Mouse (Mus musculus): ENCODE results near the gene Lgals9. TPM values are rescaled to one million over a fixed set of nuclear protein-coding genes. Genes with fewer than 3 reads are reported as not detected.
"Not testable (repeated sequence)": the region's sequence is repeated elsewhere in the genome, so short reads cannot be mapped to it uniquely, and the experiment has no call there.

Gene Lgals9
- total RNA-seq, 2 experiments from 2014 or later, result 6.6 to 10.1 TPM

DNA sequence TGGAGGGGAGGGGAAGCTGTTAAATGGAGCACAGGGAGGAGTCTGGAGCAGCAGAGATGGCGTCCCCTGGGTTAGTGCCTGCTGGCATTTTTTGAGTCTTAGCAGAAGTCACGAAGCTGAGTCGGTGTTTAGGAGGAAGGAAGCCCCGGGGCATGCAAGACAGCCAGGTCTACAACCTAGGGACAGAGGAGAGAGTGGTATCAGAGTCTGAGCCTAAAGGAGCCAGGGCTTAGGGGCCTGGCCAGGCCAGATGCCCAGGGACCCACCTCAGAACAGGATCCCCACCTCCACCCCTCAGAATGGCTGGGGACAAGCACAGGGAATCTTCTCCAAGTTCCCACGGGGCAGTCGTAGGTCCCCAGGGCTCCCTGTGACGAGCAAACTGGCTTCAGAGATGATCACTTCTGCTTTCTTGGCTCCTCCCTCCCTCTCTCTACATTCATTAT is 32.4 kb upstream of the Lgals9 start:
- intact Hi-C loops (cut with DNase I), result no loop called here

DNA sequence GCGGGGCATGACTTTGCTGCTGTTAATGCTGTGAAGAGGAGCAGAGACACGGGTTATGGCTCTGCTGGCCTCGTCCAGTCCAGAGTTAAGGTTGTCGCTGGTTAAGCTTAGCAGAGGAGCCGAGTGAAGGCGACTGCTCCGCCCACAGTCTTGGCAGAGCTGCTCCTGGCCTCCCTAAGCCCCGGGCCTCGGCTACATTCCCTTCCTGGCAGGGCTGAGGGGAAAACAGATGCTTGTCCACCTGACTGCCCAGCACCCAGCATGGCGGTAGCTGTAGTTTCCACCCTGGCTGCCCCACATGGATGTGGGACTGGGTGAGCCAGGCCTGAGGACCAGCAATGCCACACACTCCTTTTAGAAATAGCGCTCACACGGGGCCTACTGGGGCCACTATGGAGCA is 31.5 kb upstream of the Lgals9 start:
- intact Hi-C loops (cut with DNase I), result no loop called here
- peak; percentile 82 for DNase-seq

More for the DNA sequence above, 32.4 kb upstream of the Lgals9 start:
- TF ChIP-seq CTCF (IDR thresholded peaks at IDR 0.05), result no peak
- DNase-seq, result no peak
- Histone ChIP-seq H3K4me3 (no peak overlapping the region), H3K27ac (peak overlapping the region; percentile 62)

DNA sequence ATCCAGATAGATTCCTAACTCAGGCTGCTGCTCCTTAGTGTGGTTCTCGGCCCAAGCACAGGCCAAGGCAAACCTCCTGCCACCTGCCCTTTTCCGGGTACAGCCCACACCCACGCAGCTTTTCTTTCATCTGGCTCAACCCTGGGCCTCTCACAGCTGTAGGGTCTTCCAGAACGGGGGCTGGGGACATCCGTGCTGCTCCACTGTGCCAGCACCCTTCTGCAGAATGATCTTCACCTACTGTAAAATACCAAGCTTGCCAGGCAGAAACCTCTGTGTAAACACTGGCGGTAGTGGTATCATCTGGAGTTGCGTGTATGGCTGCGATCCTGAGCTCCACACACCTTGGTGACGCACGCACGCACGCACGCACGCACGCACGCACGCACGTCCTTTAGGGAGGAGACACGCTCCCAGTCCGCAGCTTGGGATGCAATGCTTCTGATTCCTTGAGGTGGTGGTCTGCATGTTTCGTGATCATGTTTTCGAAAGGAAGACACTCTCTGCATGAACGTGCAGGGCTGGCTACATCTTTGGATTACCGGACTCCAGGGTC is 31.0 kb upstream of the Lgals9 start:
- intact Hi-C loops (cut with DNase I), result no loop called here
- no peak for DNase-seq
- H3K4me3 ChIP-seq, result no peak overlapping the region
- no peak for TF ChIP-seq CTCF (IDR thresholded peaks at IDR 0.05)
- H3K27ac ChIP-seq, result no peak overlapping the region

More for the DNA sequence above, 31.5 kb upstream of the Lgals9 start:
- no peak for TF ChIP-seq CTCF (IDR thresholded peaks at IDR 0.05)
- Histone ChIP-seq H3K27ac (peak overlapping the region; percentile 62), H3K4me3 (no peak overlapping the region)

DNA sequence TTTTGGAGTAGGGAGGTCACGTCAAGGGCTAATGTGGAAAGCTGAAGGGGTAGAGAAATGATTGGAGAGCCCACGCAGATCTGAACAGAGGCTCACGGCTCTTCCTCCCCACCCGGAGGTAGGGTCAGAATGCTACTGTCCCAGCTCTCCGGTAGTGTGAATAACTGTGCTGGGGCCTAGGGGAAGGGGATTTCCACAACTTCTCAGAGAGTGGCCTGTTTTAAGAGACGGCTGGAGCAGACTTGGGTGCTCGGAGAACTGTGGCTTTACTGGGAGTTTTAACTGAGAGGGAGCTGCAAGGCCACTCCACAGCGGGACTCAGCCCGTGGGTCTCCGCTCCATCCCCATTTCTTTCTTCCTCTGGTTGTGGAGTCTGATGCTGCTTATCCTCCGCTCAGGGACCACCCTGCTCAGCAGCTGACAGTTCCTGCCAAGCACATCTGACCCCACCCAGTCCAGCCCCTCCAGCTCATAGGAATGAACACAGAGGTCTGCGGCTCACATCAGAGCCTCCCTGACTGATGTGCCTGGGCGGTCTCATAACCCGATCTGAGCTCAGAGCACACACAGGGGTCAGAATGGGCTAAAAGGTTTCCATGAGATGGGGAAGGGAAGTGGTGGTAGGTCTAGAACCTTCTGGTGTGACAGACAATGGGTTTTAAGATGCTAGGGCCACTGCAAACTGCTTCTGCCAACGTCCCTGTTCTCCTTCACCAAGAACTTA is 30.0 kb upstream of the Lgals9 start:
- Histone ChIP-seq H3K27ac (peak overlapping the region; percentile 17; the same call in 1 of the 2 replicates), H3K4me3 (no peak overlapping the region)
- DNase-seq, result no peak
- TF ChIP-seq CTCF (IDR thresholded peaks at IDR 0.05), result no peak
- intact Hi-C loops (cut with DNase I), result loop anchor here (5.0 kb wide), 1 partner anchor 47 kb away; no protein-coding TSS in a partner anchor

DNA sequence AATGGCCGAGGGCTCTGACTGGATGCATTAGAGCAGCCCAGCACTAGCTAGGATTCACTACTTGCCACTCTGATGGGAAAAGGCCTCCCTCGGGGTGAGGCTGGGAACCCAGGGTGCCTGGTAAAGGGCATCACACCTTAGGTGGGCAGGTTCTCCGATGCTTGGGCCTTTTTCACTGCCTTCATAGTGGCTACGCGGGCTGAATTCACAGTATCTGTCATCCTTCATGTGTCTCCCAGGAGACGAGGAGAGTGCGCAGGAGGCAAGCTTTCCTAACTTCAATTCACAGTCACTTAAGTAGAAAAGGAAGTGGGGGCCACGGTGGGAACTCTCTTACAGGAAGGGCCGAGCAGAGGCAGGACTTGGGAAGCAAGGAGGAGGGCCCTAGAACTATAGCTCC is 29.1 kb upstream of the Lgals9 start:
- intact Hi-C loops (cut with DNase I), result loop anchor here (5.0 kb wide), 1 partner anchor 47 kb away; no protein-coding TSS in a partner anchor
- H3K27ac ChIP-seq, result peak overlapping the region; percentile 24; the same call in 1 of the 2 replicates
- no peak overlapping the region for H3K4me3 ChIP-seq
- no peak for TF ChIP-seq CTCF (IDR thresholded peaks at IDR 0.05)
- DNase-seq, result no peak

DNA sequence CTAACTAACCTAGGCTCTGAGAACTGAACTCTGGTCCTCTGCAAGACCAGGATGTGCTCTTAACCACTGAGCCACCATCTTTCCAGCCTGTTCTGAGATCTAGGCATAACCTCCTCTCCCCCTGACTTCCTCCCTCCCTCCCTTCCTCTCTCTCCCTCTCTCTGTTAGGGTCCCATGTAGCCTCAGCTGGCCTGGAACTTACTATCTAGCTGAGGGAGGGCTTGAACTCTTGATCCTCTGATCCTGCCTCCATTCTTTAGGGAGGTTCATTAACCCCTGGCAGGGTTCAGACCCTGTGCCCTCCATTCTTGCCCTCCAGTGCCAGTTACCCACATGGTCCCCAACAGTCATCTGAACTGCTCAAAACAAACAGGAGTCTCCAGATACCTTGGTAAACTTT is 28.3 kb upstream of the Lgals9 start:
- intact Hi-C loops (cut with DNase I), result loop anchor here (5.0 kb wide), 1 partner anchor 46 kb away; no protein-coding TSS in a partner anchor
- Histone ChIP-seq H3K27ac (no peak overlapping the region), H3K4me3 (no peak overlapping the region)
- no peak for TF ChIP-seq CTCF (IDR thresholded peaks at IDR 0.05)
- no peak for DNase-seq

DNA sequence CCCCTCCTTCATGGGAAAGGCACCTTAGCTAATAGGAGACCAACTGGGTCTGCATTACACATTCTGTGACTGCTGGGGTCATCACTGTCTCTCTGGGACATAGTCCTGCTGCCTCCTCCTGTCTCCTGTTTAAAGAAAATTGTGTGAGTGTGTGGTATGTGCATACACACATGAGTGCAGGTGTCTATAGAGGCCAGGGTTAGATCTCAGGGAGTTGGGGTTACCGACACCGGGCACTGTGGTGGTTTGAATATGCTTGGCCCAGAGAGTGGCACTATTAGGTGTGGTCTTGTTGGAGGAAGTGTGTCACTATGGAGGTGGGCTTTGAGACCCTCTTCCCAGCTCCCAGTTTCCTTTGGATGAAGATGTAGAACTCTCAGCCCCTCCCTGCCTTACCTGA is 27.8 kb upstream of the Lgals9 start:
- Histone ChIP-seq H3K4me3 (no peak overlapping the region), H3K27ac (no peak overlapping the region)
- intact Hi-C loops (cut with DNase I), result loop anchor here (5.0 kb wide), 1 partner anchor 45 kb away; no protein-coding TSS in a partner anchor
- no peak for TF ChIP-seq CTCF (IDR thresholded peaks at IDR 0.05)
- no peak for DNase-seq

DNA sequence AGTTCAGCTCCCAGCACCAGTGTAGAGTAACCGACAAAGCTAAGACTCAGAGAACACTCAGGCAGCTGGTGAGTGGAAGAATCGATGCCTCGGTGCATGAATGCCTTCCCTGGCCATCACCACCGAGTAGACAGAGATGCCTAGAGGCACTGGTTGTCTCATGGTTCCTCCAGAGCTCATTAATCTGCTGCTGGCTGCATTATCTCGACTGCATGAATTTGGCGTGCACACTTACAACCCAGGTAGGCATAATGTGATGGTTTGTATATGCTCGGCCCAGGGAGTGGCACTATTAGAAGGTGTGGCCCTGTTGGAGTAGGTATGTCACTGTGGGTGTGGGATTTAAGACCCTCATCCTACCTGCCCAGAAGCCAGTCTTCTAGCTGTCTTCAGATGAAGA is 24.1 kb upstream of the Lgals9 start:
- Histone ChIP-seq H3K27ac (no peak overlapping the region), H3K4me3 (no peak overlapping the region)
- intact Hi-C loops (cut with DNase I), result no loop called here
- no peak for DNase-seq
- TF ChIP-seq CTCF (IDR thresholded peaks at IDR 0.05), result no peak

DNA sequence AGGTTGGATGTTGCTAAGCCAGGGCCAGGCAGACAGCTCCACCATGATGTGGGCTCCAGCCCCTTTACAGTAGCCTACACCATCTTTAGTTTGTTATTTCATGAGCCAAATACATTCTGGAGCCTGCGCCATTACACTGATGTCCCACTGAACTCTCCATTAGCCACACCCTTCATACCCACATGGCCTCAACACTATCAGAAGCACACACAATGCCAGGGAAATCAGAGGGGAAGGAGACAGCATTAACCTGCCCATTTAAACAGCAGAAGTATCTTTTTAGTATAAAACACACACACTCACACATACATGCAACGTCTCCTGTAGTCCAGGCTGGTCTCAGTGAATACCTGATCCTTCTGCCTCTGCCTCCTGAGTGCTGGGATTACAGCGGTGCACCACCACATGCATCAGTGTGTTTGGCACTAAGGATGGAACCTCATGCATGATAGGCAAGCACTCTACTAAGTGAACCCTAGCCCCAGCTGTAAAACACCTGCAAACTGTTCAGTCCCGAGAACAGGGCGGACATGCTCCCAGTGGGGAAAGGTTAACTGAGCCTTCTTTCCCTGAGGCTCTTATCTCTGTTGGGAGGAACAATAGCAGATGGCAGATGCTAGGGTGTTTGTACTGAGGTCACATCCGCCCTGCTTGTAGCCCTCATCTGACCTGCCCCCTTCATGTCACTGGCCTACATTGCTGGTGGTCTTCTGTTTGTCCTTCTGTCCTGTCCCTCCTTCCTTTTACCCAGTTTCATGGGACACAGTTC is 23.4 kb upstream of the Lgals9 start:
- DNase-seq, result no peak
- intact Hi-C loops (cut with DNase I), result no loop called here
- TF ChIP-seq CTCF (IDR thresholded peaks at IDR 0.05), result no peak
- H3K27ac ChIP-seq, result no peak overlapping the region
- no peak overlapping the region for H3K4me3 ChIP-seq

DNA sequence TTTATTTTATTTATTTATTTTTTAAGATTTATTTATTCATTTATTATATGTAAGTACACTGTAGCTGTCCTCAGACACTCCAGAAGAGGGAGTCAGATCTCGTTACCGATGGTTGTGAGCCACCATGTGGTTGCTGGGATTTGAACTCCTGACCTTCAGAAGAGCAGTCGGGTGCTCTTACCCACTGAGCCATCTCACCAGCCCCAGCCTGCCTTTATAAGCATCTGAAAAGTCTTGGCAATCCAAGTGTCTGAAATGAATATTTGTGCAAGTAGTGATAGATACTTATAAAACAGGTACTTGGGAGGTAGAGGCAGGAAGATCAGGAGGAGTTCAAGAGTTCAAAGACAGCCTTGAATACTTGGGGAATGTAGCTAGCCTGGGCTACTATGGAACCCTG is 22.6 kb upstream of the Lgals9 start:
- intact Hi-C loops (cut with DNase I); DNase-seq; H3K4me3 ChIP-seq; H3K27ac ChIP-seq: not testable (repeated sequence)

DNA sequence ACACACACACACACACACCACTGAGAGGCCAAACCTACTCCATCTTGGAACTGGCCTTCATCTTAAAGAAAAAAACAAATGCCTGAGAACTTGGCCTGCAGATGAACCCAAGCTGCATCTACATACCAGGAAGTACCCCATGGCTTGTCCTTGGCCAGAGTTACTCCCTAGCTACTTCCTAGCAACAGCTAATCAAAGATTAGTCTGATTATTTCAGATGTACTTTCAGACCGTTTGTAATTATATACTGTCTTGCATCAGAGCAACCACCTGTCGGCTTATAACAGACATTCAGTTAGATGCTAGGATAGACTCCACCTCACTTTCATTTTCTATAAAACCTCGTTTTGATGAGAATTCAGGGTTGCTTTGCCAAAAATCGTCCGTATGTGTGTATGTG is 21.7 kb upstream of the Lgals9 start:
- intact Hi-C loops (cut with DNase I), result no loop called here
- Histone ChIP-seq H3K27ac (no peak overlapping the region), H3K4me3 (no peak overlapping the region)
- TF ChIP-seq CTCF (IDR thresholded peaks at IDR 0.05), result no peak
- no peak for DNase-seq

DNA sequence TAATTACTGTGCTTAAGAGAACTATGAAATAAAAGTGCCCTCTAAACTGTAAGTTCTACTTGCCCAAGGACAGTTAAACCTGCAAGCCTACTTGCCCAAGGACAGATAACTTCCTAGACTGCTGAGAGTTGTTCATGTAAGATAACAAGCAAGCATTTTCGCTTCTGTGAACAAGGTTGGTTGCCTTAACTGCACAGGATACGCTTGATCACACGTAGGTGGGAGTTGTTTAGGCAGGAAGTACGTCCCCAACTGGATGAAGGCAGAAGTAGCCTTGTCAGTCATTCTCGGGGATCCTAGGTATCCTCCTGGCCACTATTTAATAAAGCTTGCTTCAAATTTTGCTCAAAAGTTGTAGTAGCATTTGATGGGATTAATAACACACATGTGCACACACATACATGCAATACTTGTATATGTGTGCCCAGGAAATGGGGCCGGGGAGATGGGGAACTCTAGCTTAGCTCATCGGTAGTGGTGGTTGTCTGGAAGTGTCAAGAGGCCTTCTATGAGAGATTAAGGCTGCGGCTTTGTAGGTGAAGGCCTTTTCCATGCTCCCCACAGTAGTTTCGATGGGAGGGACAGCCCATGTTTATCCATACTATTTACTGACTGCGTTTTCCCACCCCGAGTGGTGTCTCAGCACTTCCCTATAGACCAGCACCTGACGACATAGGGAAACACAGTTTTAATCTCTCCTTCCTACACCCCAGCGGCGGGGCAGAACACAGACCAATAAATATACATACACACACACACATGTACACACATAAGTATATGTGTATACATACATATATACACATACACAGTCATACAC is 21.0 kb upstream of the Lgals9 start:
- no peak for TF ChIP-seq CTCF (IDR thresholded peaks at IDR 0.05)
- no peak overlapping the region for H3K27ac ChIP-seq
- no peak overlapping the region for H3K4me3 ChIP-seq
- intact Hi-C loops (cut with DNase I), result no loop called here
- no peak for DNase-seq
